Mouse (Mus musculus): Measurements from ENCODE around the gene Gm9747. TPM values are rescaled to one million over a fixed set of nuclear protein-coding genes. Genes with fewer than 3 reads are reported as not detected.

Gm9747 gene
- not detected for polyA plus RNA-seq (2015; fragmentation: Illumina TruSeq; extraction: RNeasy Lipid Tissue Mini Kit (QIAGEN cat#74804); ENCODE audit: insufficient read depth, low read depth, low replicate concordance)

GRCm38 (mm10) chr1:82232812-82233211 is at the start of gene Gm9747:
TSS of gene Gm9747 (plus strand) at chr1:82233112.

Other genes starting within 250 kb of the Gm9747 start
- 1.3 TPM for gene Irs1, start 58.3 kb downstream of the Gm9747 start, polyA plus RNA-seq (2015; fragmentation: Illumina TruSeq; extraction: RNeasy Lipid Tissue Mini Kit (QIAGEN cat#74804); ENCODE audit: insufficient read depth, low read depth, low replicate concordance)
- gene Rhbdd1, start 83.3 kb downstream of the Gm9747 start, polyA plus RNA-seq (2015; fragmentation: Illumina TruSeq; extraction: RNeasy Lipid Tissue Mini Kit (QIAGEN cat#74804); ENCODE audit: insufficient read depth, low read depth, low replicate concordance): 4.1 TPM